Mouse (Mus musculus) thymus, adult 2 months (tissue): ENCODE measurements around the gene Ccdc90b.

Experiments
- CTCF ChIP-seq: fragments of 200-500 bp; IDR thresholded peaks from 2 replicates; pipeline ENCODE4 v1.5.1; 2012; ENCODE audit warnings: mild to moderate bottlenecking, control low read depth, low read length, moderate library complexity, borderline replicate concordance; ENCODE audit not compliant: control insufficient read depth, poor library complexity, insufficient read depth; ENCODE audit errors: extremely low read depth
- POLR2A ChIP-seq: fragments of 200-500 bp; IDR thresholded peaks from 2 replicates; pipeline ENCODE4 v1.6.1; 2012; ENCODE audit warnings: mild to moderate bottlenecking, low read length, control low read depth, moderate library complexity; ENCODE audit not compliant: control insufficient read depth, poor library complexity, insufficient read depth; ENCODE audit errors: extremely low read depth

- TF ChIP-seq CTCF (no peak), POLR2A (no peak)
These were observed 40.6 kb upstream of the Ccdc90b start for GRCm38 (mm10) chr7:92520397-92520796.
